In genomic region chr2:141217490-141217889, GRCm38 (mm10) we compare ENCODE assay signal across 13 mouse cellular contexts.
A peak's percentile ranks its signal among the peaks of the same experiment; 100 is the strongest.
DNase-seq lines count a peak whose midpoint lies in the region; ATAC-seq lines count a peak whose summit lies in the region.
"Had no signal": no experiment of that assay in that cellular context is flagged by ENCODE, and none has a peak within 500 bp of the region (broad histone marks: within the 10 kb centered on the region; RNA-seq: fewer than 3 reads in every experiment).

No protein-coding gene starts in this region.

- no peaks in the 10 kb centered on the region; the same call in 1 of the 2 replicates for H3K9me3 ChIP-seq in midbrain, embryonic 11.5 days (ENCODE audit: control insufficient read depth, low read length)
- peaks cover 9% of the 10 kb centered on the region for H3K9me3 ChIP-seq in midbrain, embryonic 10.5 days (replicated peaks)
- H3K9me3 ChIP-seq: intestine, embryonic 15.5 days; liver, embryonic 15.5 days had no signal

- no peak overlapping the region for H3K4me2 ChIP-seq in midbrain, embryonic 11.5 days
- H3K4me2 ChIP-seq: embryonic facial prominence, embryonic 13.5 days; intestine, embryonic 15.5 days; liver, embryonic 15.5 days had no signal

- no peaks in the 10 kb centered on the region for H3K4me1 ChIP-seq in midbrain, embryonic 11.5 days (ENCODE audit: control insufficient read depth, insufficient read depth, low read length)
- H3K4me1 ChIP-seq in midbrain, embryonic 10.5 days, result no peaks in the 10 kb centered on the region
- H3K4me1 ChIP-seq: embryonic facial prominence, embryonic 13.5 days; intestine, embryonic 15.5 days; liver, embryonic 15.5 days had no signal

- no peaks in the 10 kb centered on the region for H3K36me3 ChIP-seq in midbrain, embryonic 11.5 days (ENCODE audit: control insufficient read depth, insufficient read depth, low read length)
- H3K36me3 ChIP-seq in midbrain, embryonic 10.5 days, result 0 out of 2 replicates have a peak, but pooled peaks cover 2% of the 10 kb centered on the region
- H3K36me3 ChIP-seq: embryonic facial prominence, embryonic 13.5 days; intestine, embryonic 15.5 days; liver, embryonic 15.5 days had no signal

- H3K9ac ChIP-seq in midbrain, embryonic 11.5 days (ENCODE audit: low read length), result no peak overlapping the region
- H3K9ac ChIP-seq: embryonic facial prominence, embryonic 13.5 days; intestine, embryonic 15.5 days; liver, embryonic 15.5 days had no signal

- no peak for ATAC-seq in midbrain, embryonic 11.5 days (ENCODE audit: low FRiP score)
- ATAC-seq: CD4-positive, CD25-positive, alpha-beta regulatory T cell, adult 4 months; intestine, embryonic 15.5 days had no signal

- no peak overlapping the region for H3K4me3 ChIP-seq in midbrain, embryonic 11.5 days (ENCODE audit: low read depth, low read length)
- no peak overlapping the region for H3K4me3 ChIP-seq in midbrain, embryonic 10.5 days
- H3K4me3 ChIP-seq: embryonic facial prominence, embryonic 13.5 days; intestine, embryonic 15.5 days; liver, embryonic 15.5 days; myocyte had no signal

- H3K27me3 ChIP-seq in midbrain, embryonic 11.5 days (ENCODE audit: control insufficient read depth, insufficient read depth, low read length), result no peaks in the 10 kb centered on the region
- no peaks in the 10 kb centered on the region for H3K27me3 ChIP-seq in midbrain, embryonic 10.5 days (ENCODE audit: low read depth, poor library complexity, severe bottlenecking)
- H3K27me3 ChIP-seq: embryonic facial prominence, embryonic 13.5 days; intestine, embryonic 15.5 days; liver, embryonic 15.5 days had no signal

- DNase-seq in midbrain, embryonic 11.5 days (ENCODE audit: low spot score, missing footprints), result peak; percentile 54
- DNase-seq in midbrain, embryonic 10.5 days (ENCODE audit: low spot score), result no peak
- DNase-seq in cerebellum, postnatal 14 days, result peak; percentile 72 to 73
- DNase-seq in layer of hippocampus, adult 11-12 months (ENCODE audit: low spot score), result peak; percentile 33
- peak; percentile 29 for DNase-seq in retina, embryonic 14.5 days (ENCODE audit: low spot score)
- DNase-seq in c-Kit-positive CD71-positive TER-119-positive erythroid progenitor cells, embryonic 14.5 days (ENCODE audit: low spot score), result no peak
- no peak for DNase-seq in spleen, postnatal 36 days (ENCODE audit: low spot score in 2 of 2)
- DNase-seq in thymus, postnatal 36 days, result no peak

- no peak overlapping the region for H3K27ac ChIP-seq in midbrain, embryonic 11.5 days (ENCODE audit: low read depth, low read length)
- H3K27ac ChIP-seq in midbrain, embryonic 10.5 days (replicated peaks), result no peak overlapping the region
- H3K27ac ChIP-seq: embryonic facial prominence, embryonic 13.5 days; intestine, embryonic 15.5 days; liver, embryonic 15.5 days had no signal

- WGBS in midbrain, embryonic 11.5 days, result 83% methylated on average over 2 of the region's 2 CpGs
- WGBS in midbrain, embryonic 10.5 days, result 90% methylated on average over 2 of the region's 2 CpGs

Comparison
In these comparisons a context has a peak if more than half of its experiments do, and no peak if none do; other contexts are left out.
1. DNase-seq: peak in midbrain, embryonic 11.5 days (single experiment), cerebellum, postnatal 14 days (2 of 2), layer of hippocampus, adult 11-12 months (single experiment) and retina, embryonic 14.5 days (single experiment); none in midbrain, embryonic 10.5 days (single experiment), c-Kit-positive CD71-positive TER-119-positive erythroid progenitor cells, embryonic 14.5 days (single experiment), spleen, postnatal 36 days (0 of 2) and thymus, postnatal 36 days (0 of 2).